Mouse (Mus musculus) A20 (cell line): ENCODE results near the gene Gm49366.
"Not testable (repeated sequence)": the region's sequence is repeated elsewhere in the genome, so short reads cannot be mapped to it uniquely, and the experiment has no call there.

Source experiments
- DNase-seq: peaks from one replicate; pipeline ENCODE4 v3.0.0-alpha.2; 2011; ENCODE audit warnings: low read depth, low spot score

The Gm49366 gene

GRCm38 (mm10) chr12:84083842-84084241 is 45.1 kb downstream of the Gm49366 start:
- DNase-seq, result no peak

DNA sequence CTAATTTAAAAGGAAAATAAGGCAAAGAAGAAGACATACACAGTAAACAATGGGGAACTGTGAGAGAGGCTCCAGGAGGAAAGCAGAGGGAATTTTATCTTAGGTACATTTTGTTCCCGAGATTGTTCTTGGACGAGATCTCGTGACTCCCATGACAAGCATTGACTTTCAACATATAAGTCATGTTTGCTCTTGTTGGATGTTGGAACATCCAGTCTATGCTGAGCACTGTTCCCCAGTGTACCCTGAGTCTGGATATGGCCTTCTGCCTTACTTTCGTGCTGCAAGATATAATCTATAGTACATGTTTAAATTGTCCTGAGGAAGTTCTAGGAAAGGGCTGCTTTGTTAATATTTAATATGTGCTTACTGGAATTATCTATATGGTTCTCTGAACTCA is 45.8 kb downstream of the Gm49366 start:
- DNase-seq, result no peak

DNA sequence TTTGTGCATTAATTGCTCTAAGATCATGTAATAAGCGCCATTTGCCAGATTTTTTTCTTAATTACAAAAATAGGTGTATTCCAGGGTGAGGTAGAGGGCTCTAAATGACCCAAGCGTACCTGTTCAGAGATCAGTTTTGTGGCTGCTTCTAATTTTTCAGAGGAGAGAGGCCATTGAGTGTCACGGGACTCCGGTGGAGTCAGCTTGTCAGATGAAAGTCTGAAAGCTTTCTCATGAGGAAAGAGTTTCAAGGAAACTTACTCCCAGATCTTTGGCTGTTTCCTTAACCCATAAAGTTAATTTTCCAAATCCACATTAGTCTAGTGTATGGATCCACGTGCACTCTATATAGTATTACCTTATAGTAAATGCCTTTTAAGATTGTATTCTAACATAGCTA is 55.9 kb downstream of the Gm49366 start:
- not testable (repeated sequence) for DNase-seq

DNA sequence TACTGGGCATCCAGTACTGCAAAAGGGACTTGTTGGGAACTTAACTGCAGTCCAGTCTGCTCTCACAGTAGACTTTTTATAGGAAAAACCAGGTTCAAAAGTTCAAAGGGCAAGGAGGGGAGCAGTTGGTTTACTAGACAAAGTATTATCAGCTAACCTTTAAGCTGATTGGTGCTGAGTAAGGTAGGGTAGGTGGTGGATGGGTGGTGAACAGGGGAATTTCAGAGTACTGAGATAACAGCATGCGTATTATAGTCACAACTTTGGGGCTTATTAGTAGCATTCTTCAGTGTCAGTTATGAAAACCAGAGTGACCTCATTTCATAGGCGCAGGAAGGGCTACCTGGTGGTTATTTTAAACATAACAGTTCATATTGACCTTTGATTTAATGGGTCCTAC is 60.9 kb downstream of the Gm49366 start:
- no peak for DNase-seq

DNA sequence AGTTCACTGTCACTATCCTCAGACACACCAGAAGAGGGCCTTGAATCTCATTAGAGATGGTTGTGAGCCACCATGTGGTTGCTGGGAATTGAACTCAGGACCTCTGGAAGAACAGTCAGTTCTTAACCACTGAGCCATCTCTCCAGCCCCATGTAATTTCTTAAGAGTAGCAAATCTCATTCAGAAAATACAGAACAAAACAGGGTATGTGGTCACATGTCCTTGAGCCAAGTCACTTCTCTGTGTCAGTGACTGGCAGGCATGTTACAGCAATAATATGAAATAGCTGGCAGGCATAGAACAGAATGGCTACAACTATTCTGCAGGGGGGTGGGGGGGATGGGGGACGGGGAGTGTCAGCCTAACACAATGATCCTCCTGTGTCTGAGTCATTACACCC is 61.3 kb downstream of the Gm49366 start:
- no peak for DNase-seq

DNA sequence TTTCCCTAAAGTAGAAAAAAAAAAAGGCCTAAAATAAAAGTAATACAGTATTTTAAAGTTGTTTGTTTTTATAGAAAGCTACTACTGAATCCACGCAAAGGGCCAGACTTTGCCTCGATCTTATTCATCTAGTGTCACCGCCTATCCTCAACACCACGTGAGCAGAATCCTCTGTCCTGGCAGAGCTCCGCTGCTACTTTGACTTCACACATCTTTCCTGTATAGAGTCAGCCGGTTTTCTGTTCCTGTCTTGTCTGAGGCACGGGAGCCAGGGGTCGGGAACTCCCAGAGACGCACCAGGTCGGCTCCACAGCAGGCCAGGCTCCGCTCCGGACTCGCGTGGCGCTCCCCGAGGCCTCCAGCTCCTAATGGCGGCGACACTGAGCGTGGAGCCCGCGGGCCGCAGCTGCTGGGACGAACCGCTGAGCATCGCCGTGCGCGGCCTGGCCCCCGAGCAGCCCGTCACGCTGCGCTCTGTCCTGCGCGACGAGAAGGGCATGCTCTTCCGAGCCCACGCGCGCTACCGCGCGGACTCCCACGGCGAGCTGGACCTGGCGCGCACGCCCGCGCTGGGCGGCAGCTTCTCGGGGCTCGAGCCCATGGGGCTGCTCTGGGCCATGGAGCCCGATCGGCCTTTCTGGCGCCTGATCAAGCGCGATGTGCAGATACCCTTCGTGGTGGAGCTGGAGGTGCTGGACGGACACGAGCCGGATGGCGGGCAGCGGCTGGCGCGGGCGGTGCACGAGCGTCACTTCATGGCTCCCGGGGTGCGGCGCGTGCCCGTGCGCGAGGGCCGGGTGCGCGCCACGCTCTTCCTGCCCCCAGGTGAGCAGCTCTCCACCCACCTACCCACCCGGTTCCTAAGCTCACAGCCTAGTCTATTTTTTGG is 62.1 kb downstream of the Gm49366 start, which contains the start of gene Acot6:
Gene Acot6 (plus strand): TSS at position 51 of the 889 bp plus-strand sequence.
- DNase-seq, result peak; percentile 82

DNA sequence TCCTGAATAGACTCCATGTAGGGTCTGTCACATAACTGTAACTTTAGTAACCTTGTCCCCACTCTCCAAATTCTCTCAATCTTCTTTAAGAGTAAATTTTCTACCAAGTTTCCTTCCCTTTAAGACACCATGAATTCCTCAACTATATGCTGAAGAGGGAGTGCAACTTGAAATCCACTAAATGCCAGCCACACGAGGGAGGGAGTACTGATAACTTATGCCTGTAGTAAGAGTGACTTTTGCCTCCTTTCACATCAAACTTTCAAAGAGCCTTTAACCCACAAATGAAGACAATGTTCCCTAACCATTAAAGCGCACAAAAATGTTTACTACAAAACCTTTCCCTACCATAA is 62.7 kb downstream of the Gm49366 start:
- no peak for DNase-seq

- no peak for DNase-seq
Observed at GRCm38 (mm10) chr12:84107012-84107411, 68.3 kb downstream of the Gm49366 start.

DNA sequence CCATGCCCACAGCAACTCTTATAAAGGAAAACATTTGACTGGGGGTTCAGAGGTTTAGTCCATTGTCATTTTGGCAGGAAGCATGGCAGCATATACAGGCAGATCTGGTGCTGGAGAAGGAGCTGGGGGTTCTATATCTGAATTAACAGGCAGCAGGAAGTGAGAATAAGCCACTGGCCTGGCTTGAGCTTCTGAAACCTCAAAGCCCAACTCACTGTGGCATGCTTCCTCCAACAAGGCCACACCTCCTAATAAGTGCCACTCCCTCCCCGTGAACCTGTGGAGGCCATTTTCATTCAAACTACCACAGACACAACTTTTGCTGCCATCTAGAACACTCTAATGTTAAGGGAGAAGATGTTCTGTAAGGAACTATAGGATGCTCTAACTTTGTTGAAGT is 69.0 kb downstream of the Gm49366 start:
- peak; percentile 72 for DNase-seq
